Mouse (Mus musculus): ENCODE results near the gene Slc7a8. TPM values are rescaled to one million over a fixed set of nuclear protein-coding genes. Genes with fewer than 3 reads are reported as not detected.

The Slc7a8 gene
- 30.9 and 33.0 TPM in 2 replicates for polyA plus RNA-seq (2015; fragmentation: Nextera tagmentation; extraction: Ambion mirVana)

- 0 out of 2 replicates have a peak, but pooled peaks cover 13% of the 10 kb centered on the region for H3K4me1 ChIP-seq (replicated peaks)
- H3K4me3 ChIP-seq (replicated peaks), result peak within 1 kb of the TSS; percentile 47
- H3K27ac ChIP-seq, result peak within 1 kb of the TSS; percentile 59
- H3K27me3 ChIP-seq (replicated peaks), result no peaks in the 10 kb centered on the region
- H3K36me3 ChIP-seq, result no peaks in the 10 kb centered on the region
- peak within 1 kb of the TSS; percentile 89 for H3K4me2 ChIP-seq (replicated peaks)
- 2% methylated on average over 37 of the region's 37 CpGs for WGBS
- H3K9ac ChIP-seq, result peak within 1 kb of the TSS; percentile 46
- no peaks in the 10 kb centered on the region for H3K9me3 ChIP-seq
- ATAC-seq, result peak; percentile 47
Measured at GRCm38 (mm10) chr14:54781610-54782365, at the start of gene Slc7a8. Gene Slc7a8 (minus strand): TSS chr14:54781946.

GRCm38 (mm10) chr14:54823716-54824115, 42.0 kb upstream of the Slc7a8 start:
- Histone ChIP-seq H3K27ac (no peak overlapping the region), H3K9me3 (no peaks in the 10 kb centered on the region), H3K4me2 (replicated peaks) (no peak overlapping the region), H3K27me3 (replicated peaks) (no peaks in the 10 kb centered on the region), H3K36me3 (no peaks in the 10 kb centered on the region), H3K4me3 (replicated peaks) (no peak overlapping the region), H3K9ac (no peak overlapping the region), H3K4me1 (replicated peaks) (no peaks in the 10 kb centered on the region)
- WGBS, result 79% methylated on average over 1 of the region's 1 CpGs
- no peak for ATAC-seq

GRCm38 (mm10) chr14:54822301-54822700, 40.6 kb upstream of the Slc7a8 start:
- WGBS, result 62% methylated on average over 2 of the region's 2 CpGs

GRCm38 (mm10) chr14:54817791-54818190, 36.0 kb upstream of the Slc7a8 start:
- no peak overlapping the region for H3K4me3 ChIP-seq (replicated peaks)
- ATAC-seq, result no peak
- 56% methylated on average over 2 of the region's 2 CpGs for WGBS

More at GRCm38 (mm10) chr14:54822301-54822700, 40.6 kb upstream of the Slc7a8 start:
- H3K9me3 ChIP-seq, result no peaks in the 10 kb centered on the region
- H3K36me3 ChIP-seq, result no peaks in the 10 kb centered on the region
- H3K4me3 ChIP-seq (replicated peaks), result no peak overlapping the region
- H3K4me2 ChIP-seq (replicated peaks), result 0 out of 2 replicates have a peak overlapping the region, but pooled peaks have one; percentile 1
- peak overlapping the region; percentile 28; the same call in 1 of the 2 replicates for H3K27ac ChIP-seq
- H3K4me1 ChIP-seq (replicated peaks), result no peaks in the 10 kb centered on the region
- peak; percentile 66 for ATAC-seq
- no peak overlapping the region for H3K9ac ChIP-seq
- no peaks in the 10 kb centered on the region for H3K27me3 ChIP-seq (replicated peaks)

GRCm38 (mm10) chr14:54815737-54816136, 34.0 kb upstream of the Slc7a8 start:
- H3K27ac ChIP-seq, result no peak overlapping the region
- no peaks in the 10 kb centered on the region for H3K27me3 ChIP-seq (replicated peaks)
- H3K4me3 ChIP-seq (replicated peaks), result no peak overlapping the region
- WGBS, result 63% methylated on average over 3 of the region's 3 CpGs
- no peak overlapping the region for H3K9ac ChIP-seq
- H3K4me1 ChIP-seq (replicated peaks), result no peaks in the 10 kb centered on the region
- H3K9me3 ChIP-seq, result no peaks in the 10 kb centered on the region
- H3K36me3 ChIP-seq, result no peaks in the 10 kb centered on the region
- no peak overlapping the region for H3K4me2 ChIP-seq (replicated peaks)
- no peak for ATAC-seq

More at GRCm38 (mm10) chr14:54817791-54818190, 36.0 kb upstream of the Slc7a8 start:
- Histone ChIP-seq H3K27me3 (replicated peaks) (no peaks in the 10 kb centered on the region), H3K4me1 (replicated peaks) (no peaks in the 10 kb centered on the region), H3K9me3 (no peaks in the 10 kb centered on the region), H3K36me3 (no peaks in the 10 kb centered on the region), H3K9ac (no peak overlapping the region), H3K4me2 (replicated peaks) (no peak overlapping the region), H3K27ac (no peak overlapping the region)

- Histone ChIP-seq H3K36me3 (no peaks in the 10 kb centered on the region), H3K27me3 (replicated peaks) (no peaks in the 10 kb centered on the region), H3K9me3 (no peaks in the 10 kb centered on the region), H3K27ac (no peak within 1 kb of the TSS), H3K4me2 (replicated peaks) (no peak within 1 kb of the TSS), H3K4me3 (replicated peaks) (no peak within 1 kb of the TSS), H3K4me1 (replicated peaks) (no peaks in the 10 kb centered on the region), H3K9ac (no peak within 1 kb of the TSS)
- no peak for ATAC-seq
- 84% methylated on average over 29 of the region's 29 CpGs for WGBS
Measured at GRCm38 (mm10) chr14:54813991-54814390, 32.2 kb upstream of the Slc7a8 start, which contains the start of gene Rnf212b. Gene Rnf212b (plus strand): TSS chr14:54814141.

- Histone ChIP-seq H3K9ac (no peak overlapping the region), H3K36me3 (no peaks in the 10 kb centered on the region), H3K4me1 (replicated peaks) (no peaks in the 10 kb centered on the region), H3K4me2 (replicated peaks) (no peak overlapping the region), H3K27ac (no peak overlapping the region), H3K4me3 (replicated peaks) (no peak overlapping the region), H3K9me3 (no peaks in the 10 kb centered on the region), H3K27me3 (replicated peaks) (no peaks in the 10 kb centered on the region)
- WGBS, result 83% methylated on average over 3 of the region's 3 CpGs
- ATAC-seq, result no peak
Measured at GRCm38 (mm10) chr14:54809668-54810033, 27.9 kb upstream of the Slc7a8 start.

GRCm38 (mm10) chr14:54808718-54809667, 27.2 kb upstream of the Slc7a8 start:
- peak; percentile 73; the same call in 1 of the 2 replicates for ATAC-seq
- Histone ChIP-seq H3K9me3 (no peaks in the 10 kb centered on the region), H3K27me3 (replicated peaks) (no peaks in the 10 kb centered on the region), H3K4me3 (replicated peaks) (no peak overlapping the region), H3K9ac (no peak overlapping the region), H3K36me3 (no peaks in the 10 kb centered on the region), H3K4me2 (replicated peaks) (no peak overlapping the region), H3K4me1 (replicated peaks) (no peaks in the 10 kb centered on the region), H3K27ac (no peak overlapping the region)
- WGBS, result 60% methylated on average over 4 of the region's 4 CpGs

- Histone ChIP-seq H3K4me2 (replicated peaks) (no peak overlapping the region), H3K36me3 (no peaks in the 10 kb centered on the region), H3K4me3 (replicated peaks) (no peak overlapping the region), H3K9ac (no peak overlapping the region), H3K9me3 (no peaks in the 10 kb centered on the region), H3K27ac (no peak overlapping the region), H3K27me3 (replicated peaks) (no peaks in the 10 kb centered on the region), H3K4me1 (replicated peaks) (0 out of 2 replicates have a peak, but pooled peaks cover 3% of the 10 kb centered on the region)
- 71% methylated on average over 4 of the region's 4 CpGs for WGBS
- ATAC-seq, result no peak
Measured at GRCm38 (mm10) chr14:54806124-54806523, 24.4 kb upstream of the Slc7a8 start.

- no peak for ATAC-seq
- H3K27ac ChIP-seq, result no peak overlapping the region
Measured at GRCm38 (mm10) chr14:54802428-54802827, 20.7 kb upstream of the Slc7a8 start.

GRCm38 (mm10) chr14:54799686-54800085, 17.9 kb upstream of the Slc7a8 start:
- Histone ChIP-seq H3K9me3 (no peaks in the 10 kb centered on the region), H3K4me2 (replicated peaks) (no peak overlapping the region)

More at GRCm38 (mm10) chr14:54802428-54802827, 20.7 kb upstream of the Slc7a8 start:
- Histone ChIP-seq H3K4me1 (replicated peaks) (peaks cover 3% of the 10 kb centered on the region; the same call in 1 of the 2 replicates), H3K36me3 (no peaks in the 10 kb centered on the region), H3K27me3 (replicated peaks) (no peaks in the 10 kb centered on the region), H3K9me3 (no peaks in the 10 kb centered on the region), H3K9ac (no peak overlapping the region), H3K4me2 (replicated peaks) (no peak overlapping the region), H3K4me3 (replicated peaks) (no peak overlapping the region)
- WGBS, result 60% methylated on average over 4 of the region's 4 CpGs

GRCm38 (mm10) chr14:54796760-54797159, 15.0 kb upstream of the Slc7a8 start:
- no peaks in the 10 kb centered on the region; the same call in 1 of the 2 replicates for H3K4me1 ChIP-seq (replicated peaks)
- no peaks in the 10 kb centered on the region for H3K9me3 ChIP-seq
- H3K27ac ChIP-seq, result no peak overlapping the region
- WGBS, result 93% methylated on average over 15 of the region's 15 CpGs
- H3K36me3 ChIP-seq, result no peaks in the 10 kb centered on the region
- no peaks in the 10 kb centered on the region for H3K27me3 ChIP-seq (replicated peaks)
- no peak overlapping the region for H3K4me2 ChIP-seq (replicated peaks)
- no peak overlapping the region for H3K4me3 ChIP-seq (replicated peaks)
- no peak overlapping the region for H3K9ac ChIP-seq
- no peak for ATAC-seq

More at GRCm38 (mm10) chr14:54799686-54800085, 17.9 kb upstream of the Slc7a8 start:
- no peak overlapping the region for H3K27ac ChIP-seq
- WGBS, result 51% methylated on average over 10 of the region's 10 CpGs
- H3K36me3 ChIP-seq, result no peaks in the 10 kb centered on the region
- H3K4me3 ChIP-seq (replicated peaks), result no peak overlapping the region
- no peaks in the 10 kb centered on the region for H3K27me3 ChIP-seq (replicated peaks)
- peaks cover 3% of the 10 kb centered on the region; the same call in 1 of the 2 replicates for H3K4me1 ChIP-seq (replicated peaks)
- H3K9ac ChIP-seq, result no peak overlapping the region
- no peak for ATAC-seq

Measured in intestine, embryonic 15.5 days (tissue).